Mouse (Mus musculus): Measurements from ENCODE around the gene Vmn2r50. TPM values are rescaled to one million over a fixed set of nuclear protein-coding genes. Genes with fewer than 3 reads are reported as not detected.

The Vmn2r50 gene
- polyA plus RNA-seq (2012; rRNA removed; ENCODE audit: low replicate concordance): not detected in 2 replicates

GRCm38 (mm10) chr7:10053196-10053595, at the start of gene Vmn2r50:
Vmn2r50 (minus strand) TSS chr7:10053296.

GRCm38 (mm10) chr7:9992157-9992556, 60.9 kb downstream of the Vmn2r50 start, which contains the start of gene Vmn2r49:
Vmn2r49 (minus strand) TSS chr7:9992257.

Other genes starting within 250 kb of the Vmn2r50 start
- not detected in 2 replicates for gene Vmn2r47, start 212.0 kb downstream of the Vmn2r50 start, polyA plus RNA-seq (2012; rRNA removed; ENCODE audit: low replicate concordance)
- not detected in 2 replicates for gene Vmn2r48, start 99.7 kb downstream of the Vmn2r50 start, polyA plus RNA-seq (2012; rRNA removed; ENCODE audit: low replicate concordance)
- not detected in 2 replicates for gene Vmn2r49, start 61.0 kb downstream of the Vmn2r50 start, polyA plus RNA-seq (2012; rRNA removed; ENCODE audit: low replicate concordance)
- not detected in 2 replicates for gene Vmn2r51, start 52.4 kb upstream of the Vmn2r50 start, polyA plus RNA-seq (2012; rRNA removed; ENCODE audit: low replicate concordance)
- not detected in 2 replicates for gene Vmn2r52, start 123.3 kb upstream of the Vmn2r50 start, polyA plus RNA-seq (2012; rRNA removed; ENCODE audit: low replicate concordance)
- not detected in 2 replicates for gene Vmn1r66, start 224.7 kb upstream of the Vmn2r50 start, polyA plus RNA-seq (2012; rRNA removed; ENCODE audit: low replicate concordance)